Mouse (Mus musculus): Measurements from ENCODE around the gene Nuak2. TPM values are rescaled to one million over a fixed set of nuclear protein-coding genes. Genes with fewer than 3 reads are reported as not detected.

The Nuak2 gene
- polyA plus RNA-seq, 1 experiment, result not detected

DNA sequence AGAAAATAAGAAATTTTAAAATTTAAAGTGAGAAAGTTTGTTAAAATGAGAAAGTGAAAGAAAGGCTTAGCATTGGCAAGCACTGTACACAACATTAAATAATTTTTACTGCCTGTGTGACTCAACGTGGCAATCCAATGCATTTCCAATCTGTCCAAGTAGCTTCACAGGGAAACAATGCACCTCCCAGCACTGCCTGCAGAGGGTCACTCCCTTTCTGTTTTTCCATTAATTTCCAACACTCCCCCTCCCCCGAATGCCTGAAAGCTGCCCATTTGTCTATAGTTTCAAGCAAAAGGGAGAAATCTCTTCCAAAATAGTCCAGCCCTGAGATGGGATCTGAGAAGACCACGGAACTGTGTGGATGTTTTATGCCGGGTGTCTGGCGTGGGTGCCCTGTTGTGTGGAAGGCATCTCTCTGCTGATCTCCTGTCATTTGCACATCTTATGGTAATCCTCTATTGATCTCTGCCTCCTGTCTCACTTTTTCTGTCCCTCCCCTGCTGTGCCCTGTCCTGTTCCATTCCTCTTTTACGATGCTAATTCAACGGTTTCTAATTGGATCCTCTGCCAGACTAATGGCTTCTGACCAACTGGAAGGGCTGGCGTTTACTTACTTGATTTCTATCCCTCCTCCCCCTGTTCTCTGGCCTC lies 34.3 kb upstream of the Nuak2 start:
- WGBS, result 58% methylated on average over 8 of the region's 8 CpGs
- Histone ChIP-seq H3K27ac (ENCODE audit: insufficient read depth, low read depth, low read length) (no peak overlapping the region), H3K4me1 (ENCODE audit: control insufficient read depth, insufficient read depth, low read length) (no peaks in the 10 kb centered on the region), H3K4me3 (ENCODE audit: insufficient read depth, low read depth, low read length) (no peak overlapping the region)
- TF ChIP-seq CTCF (IDR thresholded peaks at IDR 0.05; ENCODE audit: insufficient read depth, low read depth, low read length) (no peak), POLR2A (IDR thresholded peaks at IDR 0.05; ENCODE audit: insufficient read depth, low read depth, low read length) (no peak)

- Histone ChIP-seq H3K4me3 (ENCODE audit: insufficient read depth, low read depth, low read length) (no peak overlapping the region), H3K27ac (ENCODE audit: insufficient read depth, low read depth, low read length) (no peak overlapping the region), H3K4me1 (ENCODE audit: control insufficient read depth, insufficient read depth, low read length) (no peaks in the 10 kb centered on the region)
- WGBS, result 100% methylated on average over 2 of the region's 2 CpGs
- TF ChIP-seq CTCF (IDR thresholded peaks at IDR 0.05; ENCODE audit: insufficient read depth, low read depth, low read length) (no peak), POLR2A (IDR thresholded peaks at IDR 0.05; ENCODE audit: insufficient read depth, low read depth, low read length) (no peak)
Measured at GRCm38 (mm10) chr1:132282177-132282536, 33.8 kb upstream of the Nuak2 start.

- no peak overlapping the region for H3K4me3 ChIP-seq (ENCODE audit: insufficient read depth, low read depth, low read length)
- H3K27ac ChIP-seq (ENCODE audit: insufficient read depth, low read depth, low read length), result no peak overlapping the region
- TF ChIP-seq CTCF (IDR thresholded peaks at IDR 0.05; ENCODE audit: insufficient read depth, low read depth, low read length) (no peak), POLR2A (IDR thresholded peaks at IDR 0.05; ENCODE audit: insufficient read depth, low read depth, low read length) (no peak)
- 91% methylated on average over 13 of the region's 13 CpGs for WGBS
- H3K4me1 ChIP-seq (ENCODE audit: control insufficient read depth, insufficient read depth, low read length), result peaks cover under 1% of the 10 kb centered on the region; the same call in 1 of the 2 replicates
Measured at GRCm38 (mm10) chr1:132283018-132283417, 32.9 kb upstream of the Nuak2 start.

GRCm38 (mm10) chr1:132286735-132287134 lies 29.2 kb upstream of the Nuak2 start:
- no peak for TF ChIP-seq CTCF (IDR thresholded peaks at IDR 0.05; ENCODE audit: insufficient read depth, low read depth, low read length)
- no peak for TF ChIP-seq POLR2A (IDR thresholded peaks at IDR 0.05; ENCODE audit: insufficient read depth, low read depth, low read length)
- Histone ChIP-seq H3K27ac (ENCODE audit: insufficient read depth, low read depth, low read length) (no peak overlapping the region), H3K4me3 (ENCODE audit: insufficient read depth, low read depth, low read length) (no peak overlapping the region), H3K4me1 (ENCODE audit: control insufficient read depth, insufficient read depth, low read length) (peaks cover 5% of the 10 kb centered on the region; the same call in 1 of the 2 replicates)
- WGBS, result 95% methylated on average over 1 of the region's 1 CpGs

DNA sequence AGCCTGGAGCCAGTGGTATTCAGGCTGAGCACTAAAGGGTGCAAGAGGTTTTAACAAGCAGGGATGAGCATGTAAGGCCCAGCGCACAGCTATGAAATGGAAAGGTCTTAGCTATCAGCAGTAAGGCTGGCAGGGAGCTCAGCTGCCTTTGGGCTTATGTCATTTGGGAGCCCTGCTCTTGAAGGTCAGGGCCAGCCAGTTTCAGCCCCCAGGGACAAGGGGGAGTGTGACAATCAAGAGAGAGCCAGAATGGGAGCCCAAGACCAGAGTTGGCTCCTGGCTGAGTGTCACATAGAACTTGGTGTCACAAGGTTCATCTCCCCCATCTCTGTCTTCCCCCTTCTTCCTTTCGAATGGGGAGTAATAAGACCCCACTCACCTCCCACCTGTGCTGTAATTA lies 28.5 kb upstream of the Nuak2 start:
- Histone ChIP-seq H3K4me3 (ENCODE audit: insufficient read depth, low read depth, low read length) (no peak overlapping the region), H3K27ac (ENCODE audit: insufficient read depth, low read depth, low read length) (no peak overlapping the region), H3K4me1 (ENCODE audit: control insufficient read depth, insufficient read depth, low read length) (peaks cover 5% of the 10 kb centered on the region; the same call in 1 of the 2 replicates)
- TF ChIP-seq POLR2A (IDR thresholded peaks at IDR 0.05; ENCODE audit: insufficient read depth, low read depth, low read length) (no peak), CTCF (IDR thresholded peaks at IDR 0.05; ENCODE audit: insufficient read depth, low read depth, low read length) (no peak)
- 83% methylated on average over 2 of the region's 2 CpGs for WGBS

DNA sequence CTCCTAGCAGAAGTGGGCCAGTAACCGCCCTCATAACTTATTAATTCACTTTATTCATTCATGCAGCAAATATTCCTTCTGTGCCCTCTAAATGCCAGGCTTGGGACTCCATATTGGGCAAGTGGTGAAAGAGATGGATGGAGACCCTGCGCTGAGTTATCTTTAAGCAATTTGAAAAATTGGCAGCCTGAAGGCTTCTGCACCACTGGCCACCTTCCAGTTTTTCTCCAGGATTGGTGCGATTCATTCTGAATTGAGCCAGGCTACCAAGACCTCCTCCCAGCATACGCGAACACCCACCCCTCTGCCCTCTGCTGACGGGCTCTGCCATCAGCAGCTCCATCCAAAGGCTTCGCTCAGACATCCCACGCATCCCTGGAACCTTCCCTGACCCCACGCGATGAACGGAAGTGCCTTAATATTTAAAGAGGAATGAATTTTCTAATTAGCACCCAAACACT lies 27.9 kb upstream of the Nuak2 start:
- no peak for TF ChIP-seq POLR2A (IDR thresholded peaks at IDR 0.05; ENCODE audit: insufficient read depth, low read depth, low read length)
- TF ChIP-seq CTCF (IDR thresholded peaks at IDR 0.05; ENCODE audit: insufficient read depth, low read depth, low read length), result no peak
- WGBS, result 43% methylated on average over 11 of the region's 11 CpGs
- Histone ChIP-seq H3K4me3 (ENCODE audit: insufficient read depth, low read depth, low read length) (no peak overlapping the region), H3K27ac (ENCODE audit: insufficient read depth, low read depth, low read length) (no peak overlapping the region), H3K4me1 (ENCODE audit: control insufficient read depth, insufficient read depth, low read length) (peaks cover 5% of the 10 kb centered on the region; the same call in 1 of the 2 replicates)

GRCm38 (mm10) chr1:132289965-132290364 lies 26.0 kb upstream of the Nuak2 start:
- peaks cover 5% of the 10 kb centered on the region; the same call in 1 of the 2 replicates for H3K4me1 ChIP-seq (ENCODE audit: control insufficient read depth, insufficient read depth, low read length)
- no peak for TF ChIP-seq CTCF (IDR thresholded peaks at IDR 0.05; ENCODE audit: insufficient read depth, low read depth, low read length)
- no peak for TF ChIP-seq POLR2A (IDR thresholded peaks at IDR 0.05; ENCODE audit: insufficient read depth, low read depth, low read length)
- WGBS, result 79% methylated on average over 6 of the region's 6 CpGs
- no peak overlapping the region for H3K4me3 ChIP-seq (ENCODE audit: insufficient read depth, low read depth, low read length)
- no peak overlapping the region for H3K27ac ChIP-seq (ENCODE audit: insufficient read depth, low read depth, low read length)

DNA sequence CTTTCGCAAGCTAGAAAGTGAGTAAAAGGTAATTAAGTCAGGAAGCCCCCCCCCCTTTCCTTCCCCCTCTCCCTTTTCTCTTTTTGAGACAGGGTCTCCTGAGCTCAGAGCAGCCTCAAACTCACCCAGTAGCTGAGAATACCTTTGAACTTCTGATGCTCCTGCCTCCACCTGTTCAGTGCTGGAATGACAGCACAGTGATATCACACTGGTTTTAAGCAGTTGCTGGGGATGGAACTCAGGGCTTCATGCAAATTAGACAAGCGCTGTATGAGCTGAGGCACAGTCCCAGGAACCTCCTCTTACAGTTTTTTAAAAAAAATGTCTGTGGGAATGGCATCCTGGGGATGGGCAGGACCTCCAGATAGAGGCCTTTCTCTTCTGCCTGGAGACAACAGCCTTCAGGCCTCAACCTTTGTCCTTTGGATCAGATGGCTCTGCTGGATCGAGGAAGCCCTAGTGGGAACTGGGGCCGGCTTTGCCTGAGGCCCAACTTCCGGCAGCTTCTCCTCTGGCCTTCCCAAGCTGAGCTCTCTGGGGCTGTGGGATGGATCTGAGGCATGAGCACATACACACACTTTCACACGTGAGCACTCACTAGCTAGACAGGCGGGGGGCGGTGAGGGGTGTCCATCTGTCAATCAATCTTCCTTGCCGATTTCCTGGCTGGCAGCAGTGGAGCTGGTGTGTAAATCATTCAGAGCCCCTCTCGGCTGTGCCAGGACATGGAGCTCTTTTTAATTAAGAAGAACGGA lies 24.8 kb upstream of the Nuak2 start:
- 78% methylated on average over 11 of the region's 11 CpGs for WGBS
- H3K27ac ChIP-seq (ENCODE audit: insufficient read depth, low read depth, low read length), result no peak overlapping the region
- H3K4me1 ChIP-seq (ENCODE audit: control insufficient read depth, insufficient read depth, low read length), result peaks cover 7% of the 10 kb centered on the region
- TF ChIP-seq POLR2A (IDR thresholded peaks at IDR 0.05; ENCODE audit: insufficient read depth, low read depth, low read length) (no peak), CTCF (IDR thresholded peaks at IDR 0.05; ENCODE audit: insufficient read depth, low read depth, low read length) (no peak)
- H3K4me3 ChIP-seq (ENCODE audit: insufficient read depth, low read depth, low read length), result no peak overlapping the region

- 75% methylated on average over 4 of the region's 4 CpGs for WGBS
Measured at GRCm38 (mm10) chr1:132291706-132292105, 24.2 kb upstream of the Nuak2 start.

More at GRCm38 (mm10) chr1:132291706-132292105, 24.2 kb upstream of the Nuak2 start:
- Histone ChIP-seq H3K4me3 (ENCODE audit: insufficient read depth, low read depth, low read length) (no peak overlapping the region), H3K27ac (ENCODE audit: insufficient read depth, low read depth, low read length) (no peak overlapping the region), H3K4me1 (ENCODE audit: control insufficient read depth, insufficient read depth, low read length) (peaks cover 9% of the 10 kb centered on the region)
- TF ChIP-seq POLR2A (IDR thresholded peaks at IDR 0.05; ENCODE audit: insufficient read depth, low read depth, low read length) (no peak), CTCF (IDR thresholded peaks at IDR 0.05; ENCODE audit: insufficient read depth, low read depth, low read length) (no peak)

Measured in olfactory bulb, adult 2 months (tissue).